Mouse (Mus musculus) intestine, embryonic 15.5 days (tissue): ENCODE data around the gene Syde2. TPM values are rescaled to one million over a fixed set of nuclear protein-coding genes. Genes with fewer than 3 reads are reported as not detected.

Experiments used
- ATAC-seq: fragments of 200-750 bp; cut with Nextera tagmentation; 2 replicates; pipeline ENCODE4 v1.8.0; 2017; ENCODE audit warnings: moderate TSS enrichment, moderate library complexity
- H3K27ac ChIP-seq: fragments of 300-500 bp; sonication (generic); 2 replicates; pipeline ENCODE4 v1.5.1; 2015; ENCODE audit warnings: mild to moderate bottlenecking, inconsistent platforms
- H3K27me3 ChIP-seq: fragments of 300-500 bp; sonication (generic); replicated peaks from 2 replicates; pipeline ENCODE4 v1.6.1; 2015; ENCODE audit warnings: inconsistent platforms
- H3K36me3 ChIP-seq: fragments of 300-500 bp; sonication (generic); 2 replicates; pipeline ENCODE4 v1.6.1; 2015; ENCODE audit warnings: inconsistent platforms
- H3K4me1 ChIP-seq: fragments of 300-500 bp; sonication (generic); replicated peaks from 2 replicates; pipeline ENCODE4 v1.6.1; 2015; ENCODE audit warnings: inconsistent platforms
- H3K4me2 ChIP-seq: fragments of 300-500 bp; sonication (generic); replicated peaks from 2 replicates; pipeline ENCODE4 v1.6.1; 2015; ENCODE audit warnings: mild to moderate bottlenecking, inconsistent platforms
- H3K4me3 ChIP-seq: fragments of 300-500 bp; sonication (generic); replicated peaks from 2 replicates; pipeline ENCODE4 v1.5.1; 2015; ENCODE audit warnings: inconsistent platforms
- H3K9ac ChIP-seq: fragments of 300-500 bp; sonication (generic); 2 replicates; pipeline ENCODE4 v1.6.1; 2015; ENCODE audit warnings: inconsistent platforms
- H3K9me3 ChIP-seq: fragments of 300-500 bp; sonication (generic); 2 replicates; pipeline ENCODE4 v1.6.1; 2016; ENCODE audit warnings: inconsistent platforms
- WGBS: fragments of 180-500 bp; shearing (Covaris S2); methylation state at CpG from one replicate; pipeline ENCODE4 v1.1.7; 2015; 5-methylcytosine and 5-hydroxymethylcytosine counted together
- polyA plus RNA-seq: library from polyadenylated mRNA; unstranded; fragments of >200 nt; fragmentation: Nextera tagmentation; extraction: Ambion mirVana; gene quantifications from 2 replicates; pipeline ENCODE4 v1.2.1, GENCODE M21; 2015

The Syde2 gene
- polyA plus RNA-seq, 1 experiment from 2014 or later = 2.4 TPM

GRCm38 (mm10) chr3:146047704-146048207 lies 60.1 kb downstream of the Syde2 start:
- H3K27me3 ChIP-seq = no peaks in the 10 kb centered on the region
- H3K9me3 ChIP-seq = no peaks in the 10 kb centered on the region
- H3K4me2 ChIP-seq = peak overlapping the region; percentile 38
- H3K4me3 ChIP-seq = no peak overlapping the region
- no peak overlapping the region for H3K27ac ChIP-seq
- peaks cover 9% of the 10 kb centered on the region for H3K4me1 ChIP-seq
- WGBS = 23% methylated on average over 15 of the region's 15 CpGs
- ATAC-seq = peak; percentile 79
- no peaks in the 10 kb centered on the region for H3K36me3 ChIP-seq
- no peak overlapping the region for H3K9ac ChIP-seq

GRCm38 (mm10) chr3:146049951-146050350 lies 62.3 kb downstream of the Syde2 start:
- H3K9me3 ChIP-seq = no peaks in the 10 kb centered on the region
- H3K27me3 ChIP-seq = no peaks in the 10 kb centered on the region
- peaks cover 9% of the 10 kb centered on the region for H3K4me1 ChIP-seq
- H3K4me3 ChIP-seq = no peak overlapping the region
- WGBS = 57% methylated on average over 5 of the region's 5 CpGs
- H3K4me2 ChIP-seq = no peak overlapping the region
- ATAC-seq = peak; percentile 39; the same call in 1 of the 2 replicates
- no peak overlapping the region for H3K9ac ChIP-seq
- H3K36me3 ChIP-seq = no peaks in the 10 kb centered on the region
- no peak overlapping the region for H3K27ac ChIP-seq

GRCm38 (mm10) chr3:146051277-146052007 lies 63.8 kb downstream of the Syde2 start:
- WGBS = 52% methylated on average over 11 of the region's 11 CpGs
- H3K27ac ChIP-seq = no peak overlapping the region
- no peak overlapping the region for H3K4me3 ChIP-seq
- H3K27me3 ChIP-seq = no peaks in the 10 kb centered on the region
- no peak overlapping the region for H3K9ac ChIP-seq
- no peaks in the 10 kb centered on the region for H3K36me3 ChIP-seq
- no peak overlapping the region for H3K4me2 ChIP-seq
- H3K4me1 ChIP-seq = peaks cover 9% of the 10 kb centered on the region
- no peak for ATAC-seq
- no peaks in the 10 kb centered on the region for H3K9me3 ChIP-seq

GRCm38 (mm10) chr3:146053082-146053814 lies 65.6 kb downstream of the Syde2 start:
- Histone ChIP-seq H3K27me3 (no peaks in the 10 kb centered on the region), H3K9ac (no peak overlapping the region), H3K9me3 (no peaks in the 10 kb centered on the region), H3K27ac (no peak overlapping the region), H3K4me3 (no peak overlapping the region), H3K36me3 (no peaks in the 10 kb centered on the region), H3K4me2 (no peak overlapping the region), H3K4me1 (peaks cover 3% of the 10 kb centered on the region; the same call in 1 of the 2 replicates)
- ATAC-seq = no peak
- 67% methylated on average over 6 of the region's 6 CpGs for WGBS

- Histone ChIP-seq H3K27ac (no peak overlapping the region), H3K4me1 (peaks cover 3% of the 10 kb centered on the region; the same call in 1 of the 2 replicates), H3K27me3 (no peaks in the 10 kb centered on the region), H3K4me3 (no peak overlapping the region), H3K9ac (no peak overlapping the region), H3K36me3 (no peaks in the 10 kb centered on the region), H3K4me2 (no peak overlapping the region), H3K9me3 (no peaks in the 10 kb centered on the region)
- 83% methylated on average over 2 of the region's 2 CpGs for WGBS
- no peak for ATAC-seq
Measured at GRCm38 (mm10) chr3:146053873-146054272, 66.2 kb downstream of the Syde2 start.

- no peaks in the 10 kb centered on the region for H3K36me3 ChIP-seq
- no peak for ATAC-seq
- H3K4me1 ChIP-seq = no peaks in the 10 kb centered on the region
- H3K27me3 ChIP-seq = no peaks in the 10 kb centered on the region
- no peak overlapping the region for H3K9ac ChIP-seq
- no peak overlapping the region for H3K27ac ChIP-seq
- WGBS = 65% methylated on average over 7 of the region's 7 CpGs
- no peak overlapping the region for H3K4me3 ChIP-seq
- H3K4me2 ChIP-seq = no peak overlapping the region
- H3K9me3 ChIP-seq = no peaks in the 10 kb centered on the region
Measured at GRCm38 (mm10) chr3:146057131-146057530, 69.5 kb downstream of the Syde2 start.

GRCm38 (mm10) chr3:146058263-146058662 lies 70.6 kb downstream of the Syde2 start:
- Histone ChIP-seq H3K4me2 (no peak overlapping the region), H3K27ac (no peak overlapping the region), H3K36me3 (no peaks in the 10 kb centered on the region), H3K9ac (no peak overlapping the region), H3K4me3 (no peak overlapping the region), H3K4me1 (no peaks in the 10 kb centered on the region), H3K27me3 (no peaks in the 10 kb centered on the region), H3K9me3 (no peaks in the 10 kb centered on the region)
- WGBS = 8% methylated on average over 4 of the region's 4 CpGs
- no peak for ATAC-seq

- Histone ChIP-seq H3K9me3 (no peaks in the 10 kb centered on the region), H3K27me3 (no peaks in the 10 kb centered on the region), H3K4me1 (no peaks in the 10 kb centered on the region), H3K4me3 (no peak overlapping the region), H3K36me3 (no peaks in the 10 kb centered on the region), H3K9ac (no peak overlapping the region), H3K27ac (no peak overlapping the region), H3K4me2 (no peak overlapping the region)
- no peak for ATAC-seq
- 72% methylated on average over 15 of the region's 15 CpGs for WGBS
Measured at GRCm38 (mm10) chr3:146059356-146059926, 71.8 kb downstream of the Syde2 start.

- no peak overlapping the region for H3K4me3 ChIP-seq
- ATAC-seq = no peak
- no peak overlapping the region for H3K4me2 ChIP-seq
- no peaks in the 10 kb centered on the region for H3K36me3 ChIP-seq
- H3K9ac ChIP-seq = no peak overlapping the region
- H3K4me1 ChIP-seq = no peaks in the 10 kb centered on the region
- H3K9me3 ChIP-seq = no peaks in the 10 kb centered on the region
- WGBS = 82% methylated on average over 11 of the region's 11 CpGs
- H3K27ac ChIP-seq = no peak overlapping the region
- H3K27me3 ChIP-seq = no peaks in the 10 kb centered on the region
Measured at GRCm38 (mm10) chr3:146063146-146063545, 75.5 kb downstream of the Syde2 start.

- H3K36me3 ChIP-seq = no peaks in the 10 kb centered on the region
- no peak overlapping the region for H3K9ac ChIP-seq
- H3K4me2 ChIP-seq = no peak overlapping the region
- 78% methylated on average over 4 of the region's 4 CpGs for WGBS
- no peaks in the 10 kb centered on the region for H3K9me3 ChIP-seq
- H3K4me1 ChIP-seq = no peaks in the 10 kb centered on the region
- no peak for ATAC-seq
- H3K27ac ChIP-seq = no peak overlapping the region
- H3K4me3 ChIP-seq = no peak overlapping the region
- no peaks in the 10 kb centered on the region for H3K27me3 ChIP-seq
Measured at GRCm38 (mm10) chr3:146069276-146069675, 81.6 kb downstream of the Syde2 start.
